Mouse (Mus musculus): ENCODE data around the gene Ogdhl. TPM values are rescaled to one million over a fixed set of nuclear protein-coding genes. Genes with fewer than 3 reads are reported as not detected.
A peak's percentile ranks its signal among the peaks of the same experiment; 100 is the strongest.

The Ogdhl gene
- polyA plus RNA-seq, 1 experiment from 2014 or later = 17.6 TPM

DNA sequence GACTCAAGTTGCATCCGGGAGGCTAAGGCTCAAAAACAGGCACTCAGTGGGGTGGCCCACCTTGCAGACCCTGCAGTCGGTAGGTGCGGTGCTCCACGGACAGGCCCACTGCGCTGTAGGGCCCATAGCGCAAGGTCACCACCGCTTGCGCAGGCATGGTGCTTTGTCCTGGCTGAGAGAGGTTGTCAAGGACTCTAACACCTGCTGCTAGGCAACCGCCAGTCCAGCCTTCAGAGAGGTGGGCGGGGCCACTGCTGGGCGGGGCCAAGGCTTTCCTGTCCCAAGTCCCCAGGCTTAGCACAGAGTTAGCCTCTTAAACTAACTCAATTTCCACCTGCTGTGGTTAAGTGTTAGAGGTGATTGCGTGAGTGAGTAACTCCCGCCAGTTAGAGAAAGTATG, 66.4 kb downstream of the Ogdhl start, which contains the start of gene 1700024G13Rik:
TSS of gene 1700024G13Rik (minus strand) at position 196 of the 400 bp plus-strand sequence.
- H3K9me3 ChIP-seq (ENCODE audit: control insufficient read depth, low read length) = no peaks in the 10 kb centered on the region
- H3K27ac ChIP-seq (replicated peaks; ENCODE audit: low read depth, low read length) = no peak within 1 kb of the TSS
- DNase-seq (ENCODE audit: low spot score) (peak; percentile 87), ATAC-seq (ENCODE audit: insufficient number of reproducible peaks, low FRiP score, low TSS enrichment, low read depth) (peak; percentile 73; the same call in 1 of the 2 replicates)
- no peaks in the 10 kb centered on the region; the same call in 1 of the 2 replicates for H3K27me3 ChIP-seq (ENCODE audit: control insufficient read depth, insufficient read depth, low read length)
- H3K36me3 ChIP-seq (ENCODE audit: control insufficient read depth, insufficient read depth, low read length) = no peaks in the 10 kb centered on the region
- no peak within 1 kb of the TSS for H3K9ac ChIP-seq (ENCODE audit: low read length)
- peaks cover 7% of the 10 kb centered on the region for H3K4me1 ChIP-seq (ENCODE audit: control insufficient read depth, insufficient read depth, low read length)
- WGBS = 5% methylated on average over 13 of the region's 13 CpGs
- no peak within 1 kb of the TSS for H3K4me3 ChIP-seq (ENCODE audit: low read depth, low read length)
- peak within 1 kb of the TSS; percentile 11 for H3K4me2 ChIP-seq (ENCODE audit: low read depth, severe bottlenecking)

Other genes starting within 250 kb of the Ogdhl start
- gene Oxnad1, start 236.6 kb upstream of the Ogdhl start, polyA plus RNA-seq (2014; fragmentation: Nextera tagmentation; extraction: Ambion mirVana) = 14.7 and 18.3 TPM in 2 replicates
- gene Dph3, start 236.3 kb upstream of the Ogdhl start, polyA plus RNA-seq (2014; fragmentation: Nextera tagmentation; extraction: Ambion mirVana) = 86.8 and 86.9 TPM in 2 replicates
- gene Msmb, start 180.0 kb upstream of the Ogdhl start, polyA plus RNA-seq (2014; fragmentation: Nextera tagmentation; extraction: Ambion mirVana) = not detected in 2 replicates
- 82.5 and 83.2 TPM in 2 replicates for gene Ncoa4, start 162.2 kb upstream of the Ogdhl start, polyA plus RNA-seq (2014; fragmentation: Nextera tagmentation; extraction: Ambion mirVana)
- gene Timm23, start 120.1 kb upstream of the Ogdhl start, polyA plus RNA-seq (2014; fragmentation: Nextera tagmentation; extraction: Ambion mirVana) = 310 and 333 TPM in 2 replicates
- 62.4 and 76.0 TPM in 2 replicates for gene Parg, start 120.1 kb upstream of the Ogdhl start, polyA plus RNA-seq (2014; fragmentation: Nextera tagmentation; extraction: Ambion mirVana)
- not detected in 2 replicates for gene 1700024G13Rik, start 66.4 kb downstream of the Ogdhl start, polyA plus RNA-seq (2014; fragmentation: Nextera tagmentation; extraction: Ambion mirVana)
- gene Slc18a3, start 142.8 kb downstream of the Ogdhl start, polyA plus RNA-seq (2014; fragmentation: Nextera tagmentation; extraction: Ambion mirVana) = 0.08 TPM in 1 of 2 replicates, not detected in the other
- not detected in 2 replicates for gene Chat, start 144.0 kb downstream of the Ogdhl start, polyA plus RNA-seq (2014; fragmentation: Nextera tagmentation; extraction: Ambion mirVana)
- 26.5 and 28.2 TPM in 2 replicates for gene Ercc6, start 191.5 kb downstream of the Ogdhl start, polyA plus RNA-seq (2014; fragmentation: Nextera tagmentation; extraction: Ambion mirVana)